Mouse (Mus musculus): ENCODE data around the gene Depdc1b. TPM values are rescaled to one million over a fixed set of nuclear protein-coding genes. Genes with fewer than 3 reads are reported as not detected.

Depdc1b gene
- polyA plus RNA-seq, 1 experiment from 2014 or later = 18.9 TPM

DNA sequence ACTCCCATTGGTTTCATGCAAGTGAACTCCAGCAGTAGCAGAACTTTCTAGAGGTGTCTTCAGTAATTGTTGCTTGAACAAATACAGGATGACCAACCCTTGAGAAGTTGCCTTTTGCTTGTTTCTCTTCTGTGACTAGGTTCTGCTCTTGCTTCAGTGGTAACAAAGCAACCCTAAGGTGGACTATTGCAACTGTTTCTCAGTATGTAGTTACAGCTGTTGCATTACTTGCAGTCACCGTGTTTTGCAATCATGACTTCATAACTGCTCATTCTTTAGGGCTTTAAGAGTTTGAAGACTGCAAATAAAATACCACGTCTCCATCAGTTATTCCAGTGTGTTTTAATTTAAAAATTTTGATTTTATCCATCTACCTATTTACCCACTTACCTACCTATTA, 7.2 kb downstream of the Depdc1b start:
- WGBS = 95% methylated on average over 2 of the region's 2 CpGs
- H3K4me3 ChIP-seq = no peak overlapping the region
- no peak for DNase-seq (ENCODE audit: low spot score)
- peaks cover 52% of the 10 kb centered on the region for H3K36me3 ChIP-seq
- no peaks in the 10 kb centered on the region for H3K27me3 ChIP-seq (ENCODE audit: low read depth, poor library complexity, severe bottlenecking)
- H3K9me3 ChIP-seq (replicated peaks) = no peaks in the 10 kb centered on the region
- H3K4me1 ChIP-seq = 0 out of 2 replicates have a peak, but pooled peaks cover 5% of the 10 kb centered on the region
- no peak overlapping the region for H3K27ac ChIP-seq (replicated peaks)

- H3K27me3 ChIP-seq (ENCODE audit: low read depth, poor library complexity, severe bottlenecking) = no peaks in the 10 kb centered on the region
- H3K36me3 ChIP-seq = peaks cover 58% of the 10 kb centered on the region
- H3K9me3 ChIP-seq (replicated peaks) = no peaks in the 10 kb centered on the region
- no peak for DNase-seq (ENCODE audit: low spot score)
- 95% methylated on average over 22 of the region's 22 CpGs for WGBS
- H3K27ac ChIP-seq (replicated peaks) = no peak overlapping the region
- H3K4me3 ChIP-seq = no peak overlapping the region
- H3K4me1 ChIP-seq = 0 out of 2 replicates have a peak, but pooled peaks cover 5% of the 10 kb centered on the region
Observed at GRCm38 (mm10) chr13:108323866-108324829, 8.0 kb downstream of the Depdc1b start.

DNA sequence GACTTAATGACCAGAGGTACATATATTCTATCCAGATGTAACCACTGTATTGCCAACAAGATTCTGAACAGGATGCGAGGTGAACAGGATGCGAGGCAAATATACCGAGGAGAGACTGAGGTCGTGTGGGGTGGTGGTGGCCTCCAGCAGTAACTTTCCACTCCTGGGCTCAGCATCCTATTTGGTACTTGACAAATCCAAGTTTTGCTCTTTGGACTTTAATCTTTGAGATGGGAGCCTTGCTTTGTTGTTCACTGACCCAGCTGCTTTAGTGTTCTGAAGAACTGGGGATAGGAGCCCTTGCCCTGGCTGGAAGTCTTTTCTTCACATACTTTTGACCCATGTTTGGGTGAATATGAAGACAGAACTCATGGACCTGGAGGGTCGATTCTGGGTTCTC, 9.7 kb downstream of the Depdc1b start:
- peaks cover 55% of the 10 kb centered on the region for H3K36me3 ChIP-seq
- 96% methylated on average over 5 of the region's 5 CpGs for WGBS
- no peak overlapping the region for H3K27ac ChIP-seq (replicated peaks)
- H3K9me3 ChIP-seq (replicated peaks) = no peaks in the 10 kb centered on the region
- H3K4me3 ChIP-seq = no peak overlapping the region
- no peaks in the 10 kb centered on the region for H3K27me3 ChIP-seq (ENCODE audit: low read depth, poor library complexity, severe bottlenecking)
- no peak for DNase-seq (ENCODE audit: low spot score)
- no peaks in the 10 kb centered on the region for H3K4me1 ChIP-seq

DNA sequence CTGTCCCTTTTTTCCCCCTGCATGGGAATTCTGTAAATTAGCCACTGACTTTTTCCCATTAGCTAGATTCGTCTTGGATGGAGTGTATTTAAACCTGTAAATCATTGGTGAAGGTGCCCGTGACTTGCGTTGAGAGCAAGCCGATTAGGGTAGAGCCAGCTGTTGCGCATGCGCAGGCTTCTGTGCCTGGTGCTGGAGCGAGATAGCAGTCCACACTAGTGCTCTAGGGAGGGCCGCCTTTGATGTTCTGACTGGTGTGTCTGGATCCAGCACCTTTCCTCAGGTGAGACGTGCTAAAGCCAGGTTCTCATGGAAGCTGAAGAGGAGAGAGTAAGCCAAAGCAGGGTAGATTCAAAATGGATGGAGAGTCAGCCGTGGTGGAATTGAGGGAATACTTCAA, 10.2 kb downstream of the Depdc1b start:
- Histone ChIP-seq H3K36me3 (peaks cover 54% of the 10 kb centered on the region), H3K4me1 (no peaks in the 10 kb centered on the region), H3K27me3 (ENCODE audit: low read depth, poor library complexity, severe bottlenecking) (no peaks in the 10 kb centered on the region), H3K4me3 (no peak overlapping the region), H3K9me3 (replicated peaks) (no peaks in the 10 kb centered on the region), H3K27ac (replicated peaks) (no peak overlapping the region)
- 93% methylated on average over 10 of the region's 10 CpGs for WGBS
- DNase-seq (ENCODE audit: low spot score) = no peak

DNA sequence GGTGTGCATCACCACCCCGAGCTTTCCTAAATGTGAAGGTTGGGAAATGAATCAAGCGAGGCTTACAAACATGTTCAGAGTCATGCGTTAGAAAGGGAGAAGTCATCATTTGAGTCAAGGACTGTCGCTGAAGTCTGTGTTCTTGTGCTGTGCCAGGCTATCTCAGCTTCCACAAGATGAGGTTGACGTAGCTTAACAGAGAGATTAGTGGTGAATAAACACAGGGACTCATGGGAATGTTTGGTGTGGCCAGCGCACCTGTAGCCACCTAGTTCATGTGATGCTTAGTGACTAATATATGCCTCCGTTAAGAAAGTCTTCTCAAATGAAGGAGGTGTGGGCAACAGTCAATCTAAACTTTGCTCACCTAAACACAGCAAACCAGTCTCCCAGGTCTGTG, 10.9 kb downstream of the Depdc1b start:
- WGBS = 96% methylated on average over 7 of the region's 7 CpGs
- H3K36me3 ChIP-seq = peaks cover 57% of the 10 kb centered on the region

DNA sequence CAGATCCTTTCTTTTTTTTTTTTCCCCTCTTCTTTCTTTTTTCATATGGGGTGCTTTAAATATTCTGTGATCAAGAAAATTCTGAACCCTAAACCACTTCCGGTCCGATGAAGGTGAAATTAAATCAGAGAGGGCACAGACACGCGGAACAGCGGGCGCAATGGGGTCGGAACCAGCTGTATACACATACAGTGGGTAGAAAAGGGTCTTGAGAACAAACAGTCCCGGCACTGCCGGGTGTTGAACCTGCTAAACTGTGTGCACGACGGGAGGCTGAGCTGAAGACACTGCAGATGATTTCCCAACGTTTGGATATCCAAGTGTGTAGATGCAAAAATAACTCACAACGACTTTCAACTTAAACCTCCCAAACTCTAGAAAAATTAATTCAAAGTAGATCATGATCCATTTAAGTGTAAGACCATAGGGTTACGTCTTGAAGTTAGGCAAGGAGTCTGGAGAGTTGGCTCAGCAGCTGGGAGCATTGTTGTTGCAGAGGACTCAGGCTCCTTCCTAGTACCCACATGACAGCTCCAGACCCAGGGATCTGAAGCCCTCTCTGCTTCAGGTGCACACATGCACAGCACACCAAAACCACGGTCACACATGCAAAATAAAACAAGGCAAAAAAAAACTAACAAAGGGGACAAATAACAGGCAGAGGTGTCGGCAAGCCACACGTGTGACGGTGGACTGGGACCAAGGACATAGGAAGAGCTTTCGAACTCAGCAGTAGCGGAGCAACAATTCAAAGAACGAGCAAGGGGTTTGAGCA, 12.5 kb downstream of the Depdc1b start:
- WGBS = 94% methylated on average over 21 of the region's 21 CpGs
- Histone ChIP-seq H3K9me3 (replicated peaks) (no peaks in the 10 kb centered on the region), H3K4me3 (no peak overlapping the region), H3K36me3 (peaks cover 68% of the 10 kb centered on the region), H3K4me1 (no peaks in the 10 kb centered on the region), H3K27me3 (ENCODE audit: low read depth, poor library complexity, severe bottlenecking) (no peaks in the 10 kb centered on the region), H3K27ac (replicated peaks) (no peak overlapping the region)
- no peak for DNase-seq (ENCODE audit: low spot score)

More for the DNA sequence above, 10.9 kb downstream of the Depdc1b start:
- Histone ChIP-seq H3K27ac (replicated peaks) (no peak overlapping the region), H3K4me1 (no peaks in the 10 kb centered on the region), H3K4me3 (no peak overlapping the region), H3K27me3 (ENCODE audit: low read depth, poor library complexity, severe bottlenecking) (no peaks in the 10 kb centered on the region), H3K9me3 (replicated peaks) (no peaks in the 10 kb centered on the region)
- DNase-seq (ENCODE audit: low spot score) = no peak

GRCm38 (mm10) chr13:108329693-108330092, 13.6 kb downstream of the Depdc1b start:
- 77% methylated on average over 3 of the region's 3 CpGs for WGBS

DNA sequence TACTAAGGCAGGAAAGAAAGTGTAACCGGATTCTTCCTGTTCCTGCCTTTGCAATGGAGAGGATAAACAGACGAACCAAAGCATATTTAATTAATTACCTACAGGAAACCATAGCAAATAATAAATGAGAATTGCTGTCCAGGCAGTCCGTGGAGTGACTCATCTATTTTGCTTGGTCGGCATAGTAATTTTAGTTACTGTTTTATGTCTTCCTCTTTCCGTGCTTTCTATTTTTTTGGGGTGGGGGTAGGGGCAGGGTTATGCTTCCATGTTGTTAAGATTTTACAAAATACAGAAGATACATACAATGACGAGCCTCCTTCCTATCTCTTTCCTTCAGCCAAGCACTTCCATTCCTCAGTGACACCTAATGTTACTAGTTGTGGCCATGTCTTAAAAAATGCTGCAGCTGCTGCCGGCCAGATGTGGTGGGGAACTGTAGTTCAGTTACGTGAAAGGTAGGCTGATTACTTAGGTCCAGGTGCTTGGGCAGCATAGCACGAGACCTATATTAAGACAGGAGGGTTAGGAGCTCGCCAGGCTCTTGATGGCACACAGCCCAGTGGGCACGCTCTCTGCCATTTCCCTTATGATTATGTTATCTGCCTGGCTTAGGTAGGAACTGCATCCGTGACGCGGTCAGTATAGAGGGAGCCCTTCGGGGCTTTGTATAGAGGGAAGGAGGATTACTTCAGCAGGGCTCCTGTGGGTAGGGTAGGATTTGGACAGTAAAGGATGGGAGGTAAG, 19.3 kb downstream of the Depdc1b start:
- no peaks in the 10 kb centered on the region for H3K9me3 ChIP-seq (replicated peaks)
- no peak overlapping the region for H3K27ac ChIP-seq (replicated peaks)
- WGBS = 93% methylated on average over 15 of the region's 15 CpGs
- DNase-seq (ENCODE audit: low spot score) = no peak
- H3K4me3 ChIP-seq = no peak overlapping the region
- 0 out of 2 replicates have a peak, but pooled peaks cover 4% of the 10 kb centered on the region for H3K4me1 ChIP-seq
- H3K36me3 ChIP-seq = peaks cover 36% of the 10 kb centered on the region
- no peaks in the 10 kb centered on the region for H3K27me3 ChIP-seq (ENCODE audit: low read depth, poor library complexity, severe bottlenecking)

More at GRCm38 (mm10) chr13:108329693-108330092, 13.6 kb downstream of the Depdc1b start:
- Histone ChIP-seq H3K9me3 (replicated peaks) (no peaks in the 10 kb centered on the region), H3K27me3 (ENCODE audit: low read depth, poor library complexity, severe bottlenecking) (no peaks in the 10 kb centered on the region), H3K36me3 (peaks cover 59% of the 10 kb centered on the region), H3K4me1 (no peaks in the 10 kb centered on the region), H3K4me3 (no peak overlapping the region), H3K27ac (replicated peaks) (no peak overlapping the region)
- no peak for DNase-seq (ENCODE audit: low spot score)

DNA sequence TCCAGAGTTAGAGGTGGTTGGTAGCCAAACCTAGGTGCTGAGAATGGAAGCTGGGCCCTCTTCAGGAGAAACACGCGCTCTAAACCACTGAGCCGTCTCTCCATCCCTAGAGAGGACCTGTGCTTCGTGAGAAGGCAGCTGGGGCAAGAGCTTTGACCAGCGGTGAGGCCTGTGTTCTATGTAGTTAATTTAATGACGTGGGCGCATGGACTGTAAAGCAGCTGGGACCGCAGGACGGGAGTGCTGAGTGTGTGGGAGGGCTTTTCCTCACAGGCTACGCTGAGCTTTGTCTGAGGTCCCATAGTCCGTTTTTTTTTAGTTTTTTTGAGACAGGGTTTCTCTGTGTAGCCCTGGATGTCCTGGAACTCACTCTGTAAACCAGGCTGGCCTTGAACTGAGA, 20.1 kb downstream of the Depdc1b start:
- H3K27me3 ChIP-seq (ENCODE audit: low read depth, poor library complexity, severe bottlenecking) = no peaks in the 10 kb centered on the region
- H3K4me1 ChIP-seq = 0 out of 2 replicates have a peak, but pooled peaks cover 4% of the 10 kb centered on the region
- peaks cover 31% of the 10 kb centered on the region for H3K36me3 ChIP-seq
- H3K27ac ChIP-seq (replicated peaks) = no peak overlapping the region
- H3K4me3 ChIP-seq = no peak overlapping the region
- 92% methylated on average over 11 of the region's 11 CpGs for WGBS
- DNase-seq (ENCODE audit: low spot score) = no peak
- no peaks in the 10 kb centered on the region for H3K9me3 ChIP-seq (replicated peaks)

GRCm38 (mm10) chr13:108337340-108337739, 21.2 kb downstream of the Depdc1b start:
- peaks cover 21% of the 10 kb centered on the region for H3K36me3 ChIP-seq
- 83% methylated on average over 6 of the region's 6 CpGs for WGBS
- DNase-seq (ENCODE audit: low spot score) = no peak
- H3K27me3 ChIP-seq (ENCODE audit: low read depth, poor library complexity, severe bottlenecking) = no peaks in the 10 kb centered on the region
- no peak overlapping the region for H3K4me3 ChIP-seq
- no peaks in the 10 kb centered on the region for H3K9me3 ChIP-seq (replicated peaks)
- no peak overlapping the region for H3K27ac ChIP-seq (replicated peaks)
- 0 out of 2 replicates have a peak, but pooled peaks cover 4% of the 10 kb centered on the region for H3K4me1 ChIP-seq

DNA sequence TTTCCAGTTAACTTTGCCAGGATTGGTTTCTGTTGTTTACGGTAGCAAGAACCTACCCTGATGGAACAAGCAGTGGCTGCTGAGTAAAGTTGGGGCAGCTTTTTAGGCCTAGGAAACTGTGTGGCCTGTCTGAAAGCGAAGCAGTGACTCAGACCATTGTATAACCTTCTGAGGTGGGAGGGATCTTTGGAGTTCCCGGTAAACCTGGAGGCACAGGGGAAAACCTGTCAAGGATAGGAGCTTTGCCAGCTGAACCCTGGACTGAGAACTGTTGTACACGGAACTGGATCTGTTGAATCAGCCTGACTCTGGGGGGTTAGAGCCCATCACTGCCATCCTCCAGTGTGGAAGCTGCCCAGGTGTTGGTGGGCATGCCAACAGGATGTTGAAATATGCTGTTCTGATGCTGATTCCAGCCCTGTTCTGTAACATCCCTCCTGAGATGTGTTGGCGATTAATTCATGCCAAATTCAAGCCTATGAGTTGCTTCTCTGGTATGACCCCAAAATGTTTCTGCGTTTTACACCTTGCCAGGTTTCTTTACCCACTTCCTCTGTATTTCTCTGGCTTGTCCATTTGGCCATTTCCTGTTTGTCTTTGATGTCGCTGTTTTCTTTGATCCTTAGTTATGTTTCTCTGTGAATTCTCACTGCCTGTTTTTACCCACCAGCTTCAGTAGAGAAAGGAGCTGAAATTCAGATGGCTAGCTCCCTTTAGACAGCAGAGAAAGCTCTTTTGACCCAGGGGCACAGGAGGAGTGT, 22.1 kb downstream of the Depdc1b start:
- Histone ChIP-seq H3K4me1 (0 out of 2 replicates have a peak, but pooled peaks cover 4% of the 10 kb centered on the region), H3K9me3 (replicated peaks) (no peaks in the 10 kb centered on the region), H3K36me3 (peaks cover 14% of the 10 kb centered on the region), H3K27me3 (ENCODE audit: low read depth, poor library complexity, severe bottlenecking) (no peaks in the 10 kb centered on the region), H3K4me3 (no peak overlapping the region), H3K27ac (replicated peaks) (no peak overlapping the region)
- WGBS = 90% methylated on average over 7 of the region's 7 CpGs
- no peak for DNase-seq (ENCODE audit: low spot score)
